Mouse (Mus musculus) CH12.LX (cell line): ENCODE data around the gene Kcnh4. TPM values are rescaled to one million over a fixed set of nuclear protein-coding genes. Genes with fewer than 3 reads are reported as not detected.
A peak's percentile ranks its signal among the peaks of the same experiment; 100 is the strongest.

Source experiments
- DNase-seq: peaks from one replicate; pipeline ENCODE4 v3.0.0-alpha.2; 2013; ENCODE audit errors: extremely low read depth
- H3K27ac ChIP-seq: 2 replicates; pipeline ENCODE4 v1.5.1; 2012; ENCODE audit warnings: low read depth, mild to moderate bottlenecking, control low read depth, moderate library complexity; ENCODE audit not compliant: insufficient read depth
- H3K27me3 ChIP-seq: replicated peaks from 2 replicates; pipeline ENCODE3; 2012; ENCODE audit warnings: inconsistent platforms
- H3K36me3 ChIP-seq, 2 experiments: replicated peaks in 1 of 2; 2 replicates each; pipeline versions ENCODE3 to v1.6.1; 2012; ENCODE audit warnings: inconsistent platforms in 1 of 2, low read length in 1 of 2, mild to moderate bottlenecking in 1 of 2, mixed read lengths in 1 of 2, moderate library complexity in 1 of 2; ENCODE audit not compliant: control insufficient read depth in 1 of 2, insufficient read depth in 1 of 2
- H3K4me1 ChIP-seq, 2 experiments: 2 replicates each; pipeline ENCODE4 v1.6.1; 2012; ENCODE audit warnings: inconsistent platforms in 1 of 2, moderate library complexity in 1 of 2; ENCODE audit not compliant: insufficient read depth in 2 of 2, control insufficient read depth in 1 of 2
- H3K4me2 ChIP-seq: 2 replicates; pipeline ENCODE4 v1.6.1; 2012; ENCODE audit warnings: low read depth, mild to moderate bottlenecking, control low read depth; ENCODE audit not compliant: poor library complexity, insufficient read depth, severe bottlenecking
- H3K4me3 ChIP-seq, 3 experiments: fragments of 150-350 bp in 1 of 3; sonication (generic) in 1 of 3; replicated peaks in 1 of 3; 2 replicates each; pipeline versions ENCODE3 to v1.5.1; 2011 to 2012; ENCODE audit warnings: low read depth in 2 of 3, low read length in 2 of 3, mild to moderate bottlenecking in 2 of 3, moderate library complexity in 2 of 3, control low read depth in 1 of 3, improper control_type of control experiment in 1 of 3, inconsistent platforms in 1 of 3, mixed read lengths in 1 of 3; ENCODE audit not compliant: poor library complexity in 1 of 3
- H3K79me2 ChIP-seq: replicated peaks from 2 replicates; pipeline ENCODE4 v1.6.1; 2012; ENCODE audit warnings: mild to moderate bottlenecking, moderate library complexity; ENCODE audit not compliant: control insufficient read depth, poor library complexity, insufficient read depth, severe bottlenecking; ENCODE audit errors: extremely low read depth
- H3K9ac ChIP-seq: 2 replicates; pipeline ENCODE4 v1.6.1; 2012; ENCODE audit warnings: low read depth, mild to moderate bottlenecking, control low read depth, moderate library complexity; ENCODE audit not compliant: insufficient read depth
- H3K9me3 ChIP-seq: replicated peaks from 2 replicates; pipeline ENCODE3; 2012; ENCODE audit warnings: low read length, inconsistent platforms, mixed read lengths
- BHLHE40 ChIP-seq: IDR thresholded peaks from 2 replicates; pipeline ENCODE4 v1.6.1; 2011; ENCODE audit warnings: mild to moderate bottlenecking, low read depth, low read length, improper control_type of control experiment
- CTCF ChIP-seq, 2 experiments: IDR thresholded peaks in 1 of 2; conservative IDR thresholded peaks in 1 of 2; 2 replicates each; pipeline ENCODE4 v1.5.1; 2011 to 2012; ENCODE audit warnings: low read depth in 2 of 2, low read length in 2 of 2, improper control_type of control experiment in 1 of 2, inconsistent platforms in 1 of 2, mild to moderate bottlenecking in 1 of 2, moderate library complexity in 1 of 2
- ELF1 ChIP-seq: IDR thresholded peaks from 2 replicates; pipeline ENCODE4 v1.6.1; 2014; ENCODE audit warnings: low read depth, mild to moderate bottlenecking, inconsistent platforms, low read length, improper control_type of control experiment
- EP300 ChIP-seq: IDR thresholded peaks from 2 replicates; pipeline ENCODE4 v1.6.1; 2011; ENCODE audit warnings: low read length, improper control_type of control experiment
- GABPA ChIP-seq: IDR thresholded peaks from 2 replicates; pipeline ENCODE4 v1.6.1; 2012; ENCODE audit warnings: low read depth, low read length, improper control_type of control experiment, inconsistent platforms; ENCODE audit not compliant: insufficient replicate concordance
- IRF4 ChIP-seq: IDR thresholded peaks from 2 replicates; pipeline ENCODE4 v1.6.1; 2014; ENCODE audit warnings: low read depth, mild to moderate bottlenecking, inconsistent platforms, low read length, improper control_type of control experiment
- JUN ChIP-seq: IDR thresholded peaks from 2 replicates; pipeline ENCODE4 v1.6.1; 2011; ENCODE audit warnings: low read depth, mild to moderate bottlenecking, low read length, improper control_type of control experiment, moderate library complexity; ENCODE audit not compliant: insufficient read depth
- JUND ChIP-seq: conservative IDR thresholded peaks from 2 replicates; pipeline ENCODE4 v1.6.1; 2011; ENCODE audit warnings: low read depth, low read length, improper control_type of control experiment
- KAT2A ChIP-seq: IDR thresholded peaks from 2 replicates; pipeline ENCODE4 v1.6.1; 2012; ENCODE audit warnings: low read length, improper control_type of control experiment, inconsistent platforms; ENCODE audit not compliant: insufficient replicate concordance
- MAFK ChIP-seq: IDR thresholded peaks from 2 replicates; pipeline ENCODE4 v1.6.1; 2011; ENCODE audit warnings: low read length, improper control_type of control experiment; ENCODE audit not compliant: insufficient replicate concordance
- MAX ChIP-seq: IDR thresholded peaks from 2 replicates; pipeline ENCODE4 v1.6.1; 2011; ENCODE audit warnings: low read length, improper control_type of control experiment
- MAZ ChIP-seq: IDR thresholded peaks from 2 replicates; pipeline ENCODE4 v1.6.1; 2012; ENCODE audit warnings: low read depth, mild to moderate bottlenecking, inconsistent platforms, low read length, improper control_type of control experiment, moderate library complexity
- MXI1 ChIP-seq: IDR thresholded peaks from 2 replicates; pipeline ENCODE4 v1.6.1; 2011; ENCODE audit warnings: mild to moderate bottlenecking, low read depth, low read length, improper control_type of control experiment
- MYC ChIP-seq: IDR thresholded peaks from 2 replicates; pipeline ENCODE4 v1.6.1; 2011; ENCODE audit warnings: low read depth, mild to moderate bottlenecking, improper control_type of control experiment, low read length
- NRF1 ChIP-seq: IDR thresholded peaks from 2 replicates; pipeline ENCODE4 v1.6.1; 2014; ENCODE audit warnings: low read depth, mild to moderate bottlenecking, inconsistent platforms, low read length, improper control_type of control experiment, moderate library complexity
- PAX5 ChIP-seq: IDR thresholded peaks from 2 replicates; pipeline ENCODE4 v1.6.1; 2012; ENCODE audit warnings: low read length, inconsistent platforms, mixed read lengths
- POLR2A ChIP-seq: IDR thresholded peaks from 2 replicates; pipeline ENCODE4 v1.6.1; 2011; ENCODE audit warnings: low read depth, mild to moderate bottlenecking, improper control_type of control experiment, low read length
- POLR2AphosphoS2 ChIP-seq: IDR thresholded peaks from 2 replicates; pipeline ENCODE4 v1.6.1; 2011; ENCODE audit warnings: low read depth, low read length, improper control_type of control experiment
- RAD21 ChIP-seq: IDR thresholded peaks from 2 replicates; pipeline ENCODE4 v1.6.1; 2011; ENCODE audit warnings: low read depth, mild to moderate bottlenecking, low read length, improper control_type of control experiment, moderate library complexity
- RCOR1 ChIP-seq: conservative IDR thresholded peaks from 2 replicates; pipeline ENCODE4 v1.6.1; 2012; ENCODE audit warnings: low read depth, mild to moderate bottlenecking, inconsistent platforms, low read length, improper control_type of control experiment
- SMC3 ChIP-seq: IDR thresholded peaks from 2 replicates; pipeline ENCODE4 v1.6.1; 2011; ENCODE audit warnings: low read depth, low read length, improper control_type of control experiment
- USF2 ChIP-seq: conservative IDR thresholded peaks from 2 replicates; pipeline ENCODE4 v1.6.1; 2011; ENCODE audit warnings: low read depth, low read length, improper control_type of control experiment
- ZMIZ1 ChIP-seq: IDR thresholded peaks from 2 replicates; pipeline ENCODE4 v1.6.1; 2012; ENCODE audit warnings: low read depth, mild to moderate bottlenecking, inconsistent platforms, low read length, improper control_type of control experiment
- dilution Hi-C: fragments of 300-500 bp; cut with MboI; formaldehyde crosslinking; loops from 2 replicates; pipeline ENCODE4 v1.14.3; 2020; ENCODE audit warnings: low sequenced_read_pairs; ENCODE audit not compliant: extremely low pct_unique_long_range_greater_than_20kb, extremely low pct_ligation_motif_present
- in situ Hi-C: fragments of 300-500 bp; cut with MboI; formaldehyde crosslinking; loops from 3 replicates; pipeline ENCODE4 v1.14.3; 2019; ENCODE audit warnings: low sequenced_read_pairs, low pct_ligation_motif_present, low pct_unique_long_range_greater_than_20kb, mixed read lengths
- polyA plus RNA-seq: library from polyadenylated mRNA; unstranded; fragments of >175 nt; gene quantifications from 2 replicates; pipeline ENCODE4 v1.2.1, GENCODE M21; 2012; ENCODE audit warnings: low read depth; ENCODE audit not compliant: insufficient read length
- total RNA-seq, 2 experiments: library from RNA; depleted of rRNA; stranded (reverse); fragments of 300-350 nt in 1 of 2; fragments of >200 nt in 1 of 2; gene quantifications; 2 replicates each; pipeline ENCODE4 v1.2.3; 2012 to 2014

Kcnh4 gene
- total and polyA plus RNA-seq, 3 experiments = 0.87 to 4.0 (median 2.2) TPM

- H3K4me3 ChIP-seq = no peak overlapping the region
- no peak overlapping the region for H3K9ac ChIP-seq
- DNase-seq = no peak
- TF ChIP-seq GABPA (no peak), BHLHE40 (no peak), JUND (no peak), MYC (no peak), MAX (no peak), NRF1 (no peak), SMC3 (no peak), MAZ (no peak), MXI1 (no peak), ELF1 (no peak), KAT2A (no peak)
- in situ Hi-C loops (loop anchor here (10.0 kb wide), 1 partner anchor 188 kb away; no protein-coding TSS in a partner anchor), dilution Hi-C loops (no loop called here)
- H3K36me3 ChIP-seq = peaks cover 5 to 29% of the 10 kb centered on the region in 2 experiments
- no peaks in the 10 kb centered on the region for H3K79me2 ChIP-seq
- peaks cover 12% of the 10 kb centered on the region for H3K27me3 ChIP-seq
- H3K4me2 ChIP-seq = no peak overlapping the region
- no peaks in the 10 kb centered on the region for H3K9me3 ChIP-seq
- H3K27ac ChIP-seq = no peak overlapping the region
- H3K4me1 ChIP-seq = peaks cover 3 to 31% of the 10 kb centered on the region in 2 experiments; a peak in 3 of 4 replicates
Observed at GRCm38 (mm10) chr11:100766726-100767125, 7.0 kb upstream of the Kcnh4 start.

GRCm38 (mm10) chr11:100762831-100763230 is 3.1 kb upstream of the Kcnh4 start, which contains the start of gene Hcrt:
TSS of gene Hcrt (minus strand) at chr11:100762931.
- no peaks in the 10 kb centered on the region for H3K79me2 ChIP-seq
- H3K4me1 ChIP-seq = peaks cover 18 to 40% of the 10 kb centered on the region in 2 experiments
- no peak within 1 kb of the TSS for H3K27ac ChIP-seq
- TF ChIP-seq CTCF (conservative IDR thresholded peaks at IDR 0.05 in 1 of 2, IDR thresholded peaks at IDR 0.05 in 1 of 2; ENCODE audit: low read depth in 2 of 2, low read length in 2 of 2) = no peak
- no peak for TF ChIP-seq ZMIZ1
- TF ChIP-seq BHLHE40 = no peak
- no peak for TF ChIP-seq POLR2AphosphoS2
- no peak for TF ChIP-seq RAD21
- TF ChIP-seq RCOR1 = no peak
- no peak for TF ChIP-seq MAZ
- TF ChIP-seq MAFK = no peak
- no peak for TF ChIP-seq NRF1
- TF ChIP-seq KAT2A = no peak
- TF ChIP-seq IRF4 = no peak
- no peak for TF ChIP-seq POLR2A
- no peak for TF ChIP-seq PAX5
- TF ChIP-seq USF2 = no peak
- TF ChIP-seq MAX = no peak
- TF ChIP-seq EP300 = no peak
- no peak for TF ChIP-seq MYC
- no peak for TF ChIP-seq JUN
- in situ Hi-C loops (loop anchor here (10.0 kb wide), 1 partner anchor 192 kb away; no protein-coding TSS in a partner anchor), dilution Hi-C loops (no loop called here)
- peaks cover 5 to 14% of the 10 kb centered on the region in 2 experiments for H3K36me3 ChIP-seq
- H3K4me2 ChIP-seq = peak within 1 kb of the TSS; percentile 29; the same call in 1 of the 2 replicates
- no peak for DNase-seq
- peak within 1 kb of the TSS; percentile 50 to 70 (median 51) for H3K4me3 ChIP-seq
- peak within 1 kb of the TSS; percentile 11; the same call in 1 of the 2 replicates for H3K9ac ChIP-seq
- peaks cover 12% of the 10 kb centered on the region for H3K27me3 ChIP-seq
- no peaks in the 10 kb centered on the region for H3K9me3 ChIP-seq
